Mouse (Mus musculus) heart, adult 2 months (tissue): ENCODE measurements around the gene Styk1. TPM values are rescaled to one million over a fixed set of nuclear protein-coding genes. Genes with fewer than 3 reads are reported as not detected.
"Not testable (repeated sequence)": the region's sequence is repeated elsewhere in the genome, so short reads cannot be mapped to it uniquely, and the experiment has no call there.

ENCODE experiments used
- DNase-seq, 2 experiments: peaks; one replicate each; pipeline ENCODE4 v3.0.0; 2021
- H3K27ac ChIP-seq: fragments of 200-600 bp; 2 replicates; pipeline ENCODE4 v1.8.1; 2022
- H3K27me3 ChIP-seq: fragments of 200-500 bp; 2 replicates; pipeline ENCODE4 v1.6.1; 2012; ENCODE audit warnings: mild to moderate bottlenecking, low read length, inconsistent platforms, mixed read lengths; ENCODE audit not compliant: control insufficient read depth, insufficient read depth
- H3K36me3 ChIP-seq: fragments of 200-500 bp; 2 replicates; pipeline ENCODE4 v1.6.1; 2012; ENCODE audit warnings: low read length, inconsistent platforms; ENCODE audit not compliant: control insufficient read depth, insufficient read depth
- H3K4me1 ChIP-seq: fragments of 200-500 bp; 2 replicates; pipeline ENCODE4 v1.6.1; 2011; ENCODE audit warnings: low read length; ENCODE audit not compliant: control insufficient read depth, insufficient read depth
- H3K4me3 ChIP-seq: fragments of 200-600 bp; 2 replicates; pipeline ENCODE4 v1.8.1; 2022
- H3K79me2 ChIP-seq: fragments of 200-500 bp; replicated peaks from 2 replicates; pipeline ENCODE4 v1.6.1; 2012; ENCODE audit warnings: mild to moderate bottlenecking, inconsistent platforms, low read length, moderate library complexity, mixed read lengths; ENCODE audit not compliant: control insufficient read depth, insufficient read depth
- H3K9ac ChIP-seq: fragments of 200-500 bp; 2 replicates; pipeline ENCODE4 v1.6.1; 2012; ENCODE audit warnings: low read depth, mild to moderate bottlenecking, control low read depth, inconsistent platforms, low read length, mixed read lengths
- CTCF ChIP-seq: fragments of 200-600 bp; IDR thresholded peaks from 2 replicates; pipeline ENCODE4 v1.8.1; 2022; ENCODE audit warnings: antibody characterized with exemption, mild to moderate bottlenecking, moderate library complexity
- EP300 ChIP-seq: fragments of 200-500 bp; IDR thresholded peaks from 2 replicates; pipeline ENCODE4 v1.6.1; 2011; ENCODE audit warnings: low read depth, low read length, control low read depth; ENCODE audit not compliant: insufficient read depth
- POLR2A ChIP-seq: fragments of 200-500 bp; IDR thresholded peaks from 2 replicates; pipeline ENCODE4 v1.6.1; 2011; ENCODE audit warnings: mild to moderate bottlenecking, low read depth, low read length, control low read depth; ENCODE audit not compliant: insufficient read depth
- WGBS: fragments of 180-500 bp; shearing (Covaris S2); methylation state at CpG from one replicate; pipeline ENCODE4 v1.1.7; 2018; 5-methylcytosine and 5-hydroxymethylcytosine counted together
- intact Hi-C: fragments of 180-260 bp; cut with DNase I; formaldehyde crosslinking; loops from one replicate; pipeline ENCODE4 v1.15.1; 2025
- polyA plus RNA-seq: library from polyadenylated mRNA; depleted of rRNA; stranded (reverse); fragments of >200 nt; gene quantifications from 2 replicates; pipeline ENCODE4 v1.2.3, GENCODE M21; 2012
- total RNA-seq, 2 experiments: library from RNA; stranded (reverse); gene quantifications; 2 replicates each; pipeline ENCODE4 v1.2.3; 2021

Styk1 gene
- total and polyA plus RNA-seq, 3 experiments, result 0.08 to 0.12 (median 0.09) TPM

DNA sequence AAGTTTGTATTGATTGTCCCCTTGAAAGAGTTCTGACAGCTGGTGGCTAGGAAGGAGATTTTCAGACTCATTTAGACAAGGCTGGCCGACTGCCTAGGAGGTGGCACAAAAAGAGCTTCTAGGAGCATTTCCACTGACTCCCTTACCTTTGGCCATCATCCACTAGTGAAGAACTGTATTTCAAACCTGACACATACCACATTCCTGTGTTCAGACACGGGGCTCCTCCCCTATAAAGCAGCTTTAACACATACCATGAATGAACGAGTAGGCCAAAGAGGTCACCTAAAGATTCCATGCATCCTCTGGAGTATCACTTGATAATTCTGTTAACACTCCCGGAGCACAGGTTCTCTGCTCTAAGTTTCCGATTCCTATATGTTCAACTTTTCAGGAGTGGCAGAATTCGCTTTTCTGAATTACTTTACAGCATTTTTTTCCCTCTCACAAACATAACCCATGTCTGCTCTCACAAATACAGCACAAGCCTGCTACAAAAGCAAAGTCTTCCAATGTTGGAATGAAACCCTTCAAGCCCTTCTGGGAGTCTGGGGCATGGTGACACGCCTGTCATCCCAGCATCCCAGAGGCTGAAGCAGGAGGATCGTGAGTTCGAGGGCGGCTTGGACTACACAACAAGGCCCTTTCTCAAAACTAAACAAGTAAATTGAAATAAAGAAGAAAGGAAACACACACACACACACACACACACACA is 61.0 kb downstream of the Styk1 start:
- H3K79me2 ChIP-seq, result no peaks in the 10 kb centered on the region
- TF ChIP-seq CTCF (no peak), EP300 (no peak), POLR2A (no peak)
- peaks cover 2% of the 10 kb centered on the region for H3K36me3 ChIP-seq
- peak overlapping the region; percentile 66 for H3K27ac ChIP-seq
- WGBS, result 11% methylated on average over 10 of the region's 10 CpGs
- H3K4me1 ChIP-seq, result no peaks in the 10 kb centered on the region; the same call in 1 of the 2 replicates
- peak overlapping the region; percentile 55 for H3K4me3 ChIP-seq
- H3K27me3 ChIP-seq, result no peaks in the 10 kb centered on the region
- no peak for DNase-seq
- intact Hi-C loops, result loop anchor here (5.0 kb wide), 1 partner anchor 125 kb away; no protein-coding TSS in a partner anchor
- peak overlapping the region; percentile 92 for H3K9ac ChIP-seq

GRCm38 (mm10) chr6:131290430-131290829 is 63.0 kb downstream of the Styk1 start:
- intact Hi-C loops, result loop anchor here (5.0 kb wide), 1 partner anchor 127 kb away; no protein-coding TSS in a partner anchor
- Histone ChIP-seq H3K27ac (no peak overlapping the region), H3K27me3 (no peaks in the 10 kb centered on the region), H3K9ac (no peak overlapping the region), H3K4me1 (no peaks in the 10 kb centered on the region; the same call in 1 of the 2 replicates), H3K79me2 (no peaks in the 10 kb centered on the region), H3K36me3 (peaks cover 2% of the 10 kb centered on the region), H3K4me3 (no peak overlapping the region)
- 7% methylated on average over 2 of the region's 2 CpGs for WGBS
- DNase-seq, result peak in 1 of 2 experiments; percentile 6
- TF ChIP-seq POLR2A, result no peak
- peak; percentile 62 for TF ChIP-seq CTCF
- no peak for TF ChIP-seq EP300

- H3K36me3 ChIP-seq, H3K27me3 ChIP-seq, H3K9ac ChIP-seq, DNase-seq, H3K27ac ChIP-seq, H3K4me3 ChIP-seq, H3K4me1 ChIP-seq, H3K79me2 ChIP-seq, intact Hi-C loops: not testable (repeated sequence)
- WGBS, result 91% methylated on average over 2 of the region's 2 CpGs
Measured at GRCm38 (mm10) chr6:131278160-131278559, 75.2 kb downstream of the Styk1 start.

DNA sequence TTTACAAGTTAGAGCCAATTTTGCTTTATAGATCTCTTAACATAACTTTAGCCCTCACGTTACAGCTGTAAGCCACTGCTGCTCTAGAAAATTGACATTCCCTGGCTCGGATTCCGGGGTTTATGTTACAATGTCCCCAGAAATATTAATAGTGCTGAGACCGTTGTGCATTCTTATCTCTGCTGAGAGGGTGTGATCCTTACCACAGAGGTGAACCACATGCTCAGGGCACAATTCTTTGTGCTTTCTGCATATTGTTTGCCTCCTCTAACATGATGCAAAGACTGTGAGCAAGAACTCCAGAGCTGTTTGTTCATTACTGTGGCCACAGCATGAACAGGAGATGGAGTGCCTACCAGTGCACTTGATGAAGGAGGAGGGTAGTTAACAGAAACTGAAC is 76.7 kb downstream of the Styk1 start:
- Histone ChIP-seq H3K36me3 (no peaks in the 10 kb centered on the region), H3K27ac (no peak overlapping the region), H3K9ac (no peak overlapping the region), H3K27me3 (no peaks in the 10 kb centered on the region), H3K79me2 (no peaks in the 10 kb centered on the region), H3K4me3 (no peak overlapping the region), H3K4me1 (no peaks in the 10 kb centered on the region)
- no peak for DNase-seq
- TF ChIP-seq CTCF (no peak), EP300 (no peak), POLR2A (no peak)
- intact Hi-C loops, result no loop called here
- WGBS, result 71% methylated on average over 4 of the region's 4 CpGs

DNA sequence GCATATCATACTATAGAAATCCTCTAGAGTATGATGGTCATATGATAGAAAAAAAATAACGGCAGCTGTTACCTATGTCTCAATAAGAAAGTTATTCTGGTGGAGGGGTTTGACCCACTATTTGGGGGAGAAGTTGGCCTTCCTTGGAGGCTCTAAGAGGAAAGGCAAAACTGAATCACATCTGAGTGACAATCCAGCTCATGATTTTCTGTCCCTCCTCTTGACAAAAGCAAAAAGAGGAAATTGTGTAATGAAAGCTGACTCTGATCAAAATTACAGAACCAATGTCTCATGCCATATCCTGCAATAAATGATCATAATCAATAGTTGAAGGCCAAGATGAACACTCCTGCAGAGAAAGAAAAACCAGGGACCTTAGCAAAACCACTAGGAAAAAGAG is 81.1 kb downstream of the Styk1 start:
- no peak overlapping the region for H3K4me3 ChIP-seq
- DNase-seq, result no peak
- no peak overlapping the region for H3K9ac ChIP-seq
- no peak overlapping the region for H3K27ac ChIP-seq
- TF ChIP-seq POLR2A, result no peak
- no peak for TF ChIP-seq EP300
- TF ChIP-seq CTCF, result no peak
- H3K4me1 ChIP-seq, result no peaks in the 10 kb centered on the region
- intact Hi-C loops, result no loop called here
- no peaks in the 10 kb centered on the region for H3K36me3 ChIP-seq
- H3K27me3 ChIP-seq, result no peaks in the 10 kb centered on the region
- 89% methylated on average over 1 of the region's 1 CpGs for WGBS
- H3K79me2 ChIP-seq, result no peaks in the 10 kb centered on the region

DNA sequence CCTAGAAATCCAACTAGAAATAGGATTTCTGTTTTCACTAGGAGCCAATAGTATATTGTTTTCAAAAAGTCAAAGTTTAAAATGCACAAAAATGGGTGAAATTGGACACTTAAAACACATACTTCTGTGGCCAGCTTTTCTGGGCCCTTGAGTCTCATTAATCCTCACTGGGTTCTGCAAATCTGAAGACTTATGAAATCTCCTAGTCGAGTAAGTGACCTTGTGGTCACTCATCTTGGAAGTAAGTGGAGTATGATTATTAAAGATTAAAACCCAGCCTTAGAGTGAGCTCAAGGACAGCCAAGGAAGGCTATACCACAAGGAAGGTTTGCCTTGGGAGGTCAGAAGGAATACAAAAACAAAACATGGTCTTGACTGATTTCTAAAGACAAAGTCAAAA is 83.1 kb downstream of the Styk1 start:
- Histone ChIP-seq H3K4me3 (no peak overlapping the region), H3K79me2 (no peaks in the 10 kb centered on the region), H3K27me3 (no peaks in the 10 kb centered on the region), H3K36me3 (no peaks in the 10 kb centered on the region), H3K4me1 (no peaks in the 10 kb centered on the region), H3K27ac (no peak overlapping the region), H3K9ac (no peak overlapping the region)
- intact Hi-C loops, result no loop called here
- TF ChIP-seq POLR2A (no peak), EP300 (no peak)
- DNase-seq, result no peak
- 44% methylated on average over 1 of the region's 1 CpGs for WGBS
